Mouse (Mus musculus) urinary bladder, adult 18-20 months (tissue): ENCODE measurements around the gene Mon1b.

Source experiments
- DNase-seq, 2 experiments: peaks; one replicate each; pipeline ENCODE4 v3.0.0; 2022; ENCODE audit warnings: low spot score in 2 of 2, mixed read lengths in 2 of 2

Gene Mon1b

GRCm38 (mm10) chr8:113673300-113673699 lies 37.9 kb downstream of the Mon1b start:
- no peak for DNase-seq

GRCm38 (mm10) chr8:113674611-113675010 lies 39.2 kb downstream of the Mon1b start:
- DNase-seq = no peak

GRCm38 (mm10) chr8:113675281-113675680 lies 39.9 kb downstream of the Mon1b start:
- DNase-seq = no peak

GRCm38 (mm10) chr8:113676811-113677210 lies 41.4 kb downstream of the Mon1b start:
- DNase-seq = no peak

- no peak for DNase-seq
Measured at GRCm38 (mm10) chr8:113679361-113679760, 44.0 kb downstream of the Mon1b start.

GRCm38 (mm10) chr8:113687889-113688542 lies 52.6 kb downstream of the Mon1b start:
- no peak for DNase-seq

GRCm38 (mm10) chr8:113688543-113688915 lies 53.1 kb downstream of the Mon1b start:
- no peak for DNase-seq

- no peak for DNase-seq
Measured at GRCm38 (mm10) chr8:113691622-113692343, 56.4 kb downstream of the Mon1b start.
